ENCODE assay signal across 7 mouse cellular contexts in the genomic region with DNA sequence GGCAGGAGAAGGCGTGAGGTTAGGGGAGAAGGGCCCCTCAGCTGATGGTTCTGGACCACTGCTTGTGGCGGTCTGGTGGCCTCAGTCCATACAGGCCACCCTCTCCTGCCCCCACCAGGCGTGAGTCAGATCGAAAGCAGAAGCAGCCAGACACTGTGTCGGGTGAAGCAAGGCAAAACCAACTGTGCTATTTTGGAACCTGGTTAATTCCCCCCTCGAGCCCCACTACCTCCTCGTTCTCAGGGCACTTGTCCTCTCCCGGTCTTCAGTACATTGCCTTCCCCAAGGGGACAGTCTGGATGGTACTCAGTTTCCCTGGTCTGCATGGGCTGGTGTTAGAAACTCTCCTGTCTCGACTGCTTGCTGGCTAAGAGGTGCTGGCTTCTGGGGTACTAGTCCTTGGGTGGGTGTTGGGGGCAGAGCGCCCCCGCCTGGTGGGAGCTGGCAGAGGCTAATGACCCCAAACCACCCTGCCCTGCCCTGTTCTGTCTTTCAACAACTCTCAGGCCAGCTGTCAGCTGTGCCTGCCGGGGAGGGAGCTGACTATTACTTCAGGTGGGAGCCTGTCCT. TPM values are rescaled to one million over a fixed set of nuclear protein-coding genes. Genes with fewer than 3 reads are reported as not detected.
DNase-seq lines count a peak whose midpoint lies in the region; ATAC-seq and TF ChIP-seq lines count a peak whose summit lies in the region.

No protein-coding gene starts in this region.

- H3K4me3 ChIP-seq in liver, embryonic 13.5 days (replicated peaks) = peak overlapping the region; percentile 11; the same call in 1 of the 2 replicates
- peak overlapping the region; percentile 10 for H3K4me3 ChIP-seq in small intestine, adult 2 months (ENCODE audit: low read depth, low read length)
- no peak overlapping the region for H3K4me3 ChIP-seq in forebrain, embryonic 16.5 days (replicated peaks; ENCODE audit: low read length)

- peak; percentile 36; the same call in 1 of the 2 replicates for TF ChIP-seq CTCF in small intestine, adult 2 months (IDR thresholded peaks at IDR 0.05; ENCODE audit: extremely low read depth, insufficient read length, insufficient replicate concordance, low read depth, low read length)

- H3K9me3 ChIP-seq in liver, embryonic 13.5 days (replicated peaks) = 0 out of 2 replicates have a peak, but pooled peaks cover 5% of the 10 kb centered on the region
- H3K9me3 ChIP-seq in forebrain, embryonic 16.5 days (ENCODE audit: control insufficient read depth, low read length) = no peaks in the 10 kb centered on the region

- peak overlapping the region; percentile 44 for H3K4me2 ChIP-seq in liver, embryonic 13.5 days
- H3K4me2 ChIP-seq in forebrain, embryonic 16.5 days (ENCODE audit: low read length) = no peak overlapping the region

- 13% methylated on average over 12 of the region's 12 CpGs for WGBS in liver, embryonic 13.5 days (ENCODE audit: insufficient replicate concordance)
- 50% methylated on average over 12 of the region's 12 CpGs for WGBS in small intestine, adult 2 months
- WGBS in forebrain, embryonic 16.5 days = 50% methylated on average over 12 of the region's 12 CpGs

- DNase-seq in B cell, adult 2 months = peak; percentile 91 to 94
- peak; percentile 43 for DNase-seq in CD4-positive, CD25-positive, alpha-beta regulatory T cell, adult 2 months (ENCODE audit: low read depth, low spot score)
- peak; percentile 46 for DNase-seq in liver, embryonic 13.5 days
- no peak for DNase-seq in kidney, postnatal 14 days

- peak; percentile 71 for ATAC-seq in granulocyte monocyte progenitor cell, adult 5-6 weeks (replicated peaks; ENCODE audit: poor library complexity, severe bottlenecking)
- peak; percentile 52 for ATAC-seq in liver, embryonic 13.5 days (ENCODE audit: low read depth)
- ATAC-seq in forebrain, embryonic 16.5 days = no peak

- TF ChIP-seq POLR2A in small intestine, adult 2 months (IDR thresholded peaks at IDR 0.05; ENCODE audit: low read depth, low read length) = no peak

- H3K27me3 ChIP-seq in liver, embryonic 13.5 days = no peaks in the 10 kb centered on the region
- H3K27me3 ChIP-seq in small intestine, adult 2 months (ENCODE audit: control insufficient read depth, insufficient read depth, low read length) = no peaks in the 10 kb centered on the region
- H3K27me3 ChIP-seq in forebrain, embryonic 16.5 days (replicated peaks; ENCODE audit: control insufficient read depth, insufficient read depth, low read length) = no peaks in the 10 kb centered on the region

- peaks cover 43% of the 10 kb centered on the region for H3K4me1 ChIP-seq in liver, embryonic 13.5 days (replicated peaks)
- H3K4me1 ChIP-seq in small intestine, adult 2 months (ENCODE audit: control insufficient read depth, insufficient read depth, insufficient read length, low read length) = peaks cover 18% of the 10 kb centered on the region
- no peaks in the 10 kb centered on the region for H3K4me1 ChIP-seq in forebrain, embryonic 16.5 days (replicated peaks; ENCODE audit: control insufficient read depth, insufficient read depth, low read length)

- H3K36me3 ChIP-seq in liver, embryonic 13.5 days = no peaks in the 10 kb centered on the region; the same call in 1 of the 2 replicates
- H3K36me3 ChIP-seq in small intestine, adult 2 months (ENCODE audit: control insufficient read depth, insufficient read depth, low read length) = no peaks in the 10 kb centered on the region; the same call in 1 of the 2 replicates
- H3K36me3 ChIP-seq in forebrain, embryonic 16.5 days (ENCODE audit: control insufficient read depth, insufficient read depth) = no peaks in the 10 kb centered on the region

- H3K9ac ChIP-seq in liver, embryonic 13.5 days = peak overlapping the region; percentile 27; the same call in 1 of the 2 replicates
- H3K9ac ChIP-seq in forebrain, embryonic 16.5 days (replicated peaks; ENCODE audit: low read depth, low read length) = no peak overlapping the region

- H3K27ac ChIP-seq in liver, embryonic 13.5 days = 0 out of 2 replicates have a peak overlapping the region, but pooled peaks have one; percentile 29
- H3K27ac ChIP-seq in small intestine, adult 2 months (ENCODE audit: insufficient read depth, low read depth, low read length) = peak overlapping the region; percentile 53
- no peak overlapping the region for H3K27ac ChIP-seq in forebrain, embryonic 16.5 days (ENCODE audit: low read length)

RNA-seq across cellular contexts. Expression of gene Tfeb, which starts 32.0 kb away (rescaled TPM):
- 6.7 and 9.4 TPM in 2 replicates for total RNA-seq in granulocyte monocyte progenitor cell, adult 5-6 weeks (2014; fragmentation: Nextera tagmentation)
- total RNA-seq in granulocyte monocyte progenitor cell, adult 5-6 weeks (2017) = 6.9 and 7.8 TPM in 2 replicates
- polyA plus RNA-seq in liver, embryonic 13.5 days (2015; fragmentation: Nextera tagmentation; extraction: Ambion mirVana) = 4.4 and 4.6 TPM in 2 replicates
- polyA plus RNA-seq in small intestine, adult 2 months (2012; rRNA removed) = 27.5 and 60.3 TPM in 2 replicates
- 2.2 TPM in 2 replicates for polyA plus RNA-seq in forebrain, embryonic 16.5 days (2015; fragmentation: Nextera tagmentation; extraction: Ambion mirVana)

RNA-seq across cellular contexts. Expression of gene Pgc, which starts 42.1 kb away (rescaled TPM):
- total RNA-seq in granulocyte monocyte progenitor cell, adult 5-6 weeks (2014; fragmentation: Nextera tagmentation) = not detected in 2 replicates
- total RNA-seq in granulocyte monocyte progenitor cell, adult 5-6 weeks (2017) = not detected in 2 replicates
- polyA plus RNA-seq in liver, embryonic 13.5 days (2015; fragmentation: Nextera tagmentation; extraction: Ambion mirVana) = 0.08 TPM in 1 of 2 replicates, not detected in the other
- polyA plus RNA-seq in small intestine, adult 2 months (2012; rRNA removed) = 12.3 and 443 TPM in 2 replicates
- polyA plus RNA-seq in forebrain, embryonic 16.5 days (2015; fragmentation: Nextera tagmentation; extraction: Ambion mirVana) = not detected in 2 replicates

Comparison
In these comparisons a context has a peak if more than half of its experiments do, and no peak if none do; other contexts are left out.
1. RNA of gene Pgc, which starts 42.1 kb away (polyA plus RNA-seq): 12.3 to 443 TPM in small intestine, adult 2 months; 0.08 TPM in liver, embryonic 13.5 days and not detected in forebrain, embryonic 16.5 days; every median in the first group is over 10 times any median in the second.